Mouse (Mus musculus): ENCODE results near the gene Muc1.

The Muc1 gene

GRCm38 (mm10) chr3:89236516-89236915 is 7.7 kb downstream of the Muc1 start:
- DNase-seq (ENCODE audit: low spot score in 2 of 2) = no peak

GRCm38 (mm10) chr3:89237682-89238081 is 8.8 kb downstream of the Muc1 start:
- no peak for DNase-seq (ENCODE audit: low spot score in 2 of 2)

GRCm38 (mm10) chr3:89238494-89238893 is 9.6 kb downstream of the Muc1 start:
- DNase-seq (ENCODE audit: low spot score in 2 of 2) = no peak

- no peak for DNase-seq (ENCODE audit: low spot score in 2 of 2)
These were observed 13.6 kb downstream of the Muc1 start for GRCm38 (mm10) chr3:89242331-89242895.

GRCm38 (mm10) chr3:89243609-89244008 is 14.8 kb downstream of the Muc1 start:
- peak in 1 of 2 experiments; percentile 63 for DNase-seq (ENCODE audit: low spot score in 2 of 2)

- no peak for DNase-seq (ENCODE audit: low spot score in 2 of 2)
These were observed 15.5 kb downstream of the Muc1 start for GRCm38 (mm10) chr3:89244158-89244981.

GRCm38 (mm10) chr3:89244982-89245687 is 16.3 kb downstream of the Muc1 start:
- DNase-seq (ENCODE audit: low spot score in 2 of 2) = peak; percentile 64 to 74

- DNase-seq (ENCODE audit: low spot score in 2 of 2) = peak; percentile 73 to 81
These were observed 16.9 kb downstream of the Muc1 start, which contains the start of gene Krtcap2 for GRCm38 (mm10) chr3:89245688-89246171. Gene Krtcap2 (plus strand): TSS chr3:89245966.

- peak; percentile 88 to 89 for DNase-seq (ENCODE audit: low spot score in 2 of 2)
These were observed 17.6 kb downstream of the Muc1 start, which contains the start of gene Trim46 for GRCm38 (mm10) chr3:89246261-89247100. Gene Trim46 (minus strand): TSS chr3:89246309.

- DNase-seq (ENCODE audit: low spot score in 2 of 2) = no peak
These were observed 18.6 kb downstream of the Muc1 start for GRCm38 (mm10) chr3:89247466-89247865.

GRCm38 (mm10) chr3:89250435-89251040 is 21.7 kb downstream of the Muc1 start:
- DNase-seq (ENCODE audit: low spot score in 2 of 2) = no peak

- no peak for DNase-seq (ENCODE audit: low spot score in 2 of 2)
These were observed 22.6 kb downstream of the Muc1 start for GRCm38 (mm10) chr3:89251365-89251895.

GRCm38 (mm10) chr3:89254994-89255393 is 26.1 kb downstream of the Muc1 start:
- no peak for DNase-seq (ENCODE audit: low spot score in 2 of 2)

GRCm38 (mm10) chr3:89256177-89256576 is 27.3 kb downstream of the Muc1 start:
- DNase-seq (ENCODE audit: low spot score in 2 of 2) = no peak

- no peak for DNase-seq (ENCODE audit: low spot score in 2 of 2)
These were observed 30.2 kb downstream of the Muc1 start, which contains the start of gene Dpm3 for GRCm38 (mm10) chr3:89259076-89259475. Gene Dpm3 (plus strand): TSS chr3:89259358.

GRCm38 (mm10) chr3:89260211-89260610 is 31.4 kb downstream of the Muc1 start:
- no peak for DNase-seq (ENCODE audit: low spot score in 2 of 2)

- DNase-seq (ENCODE audit: low spot score in 2 of 2) = no peak
These were observed 33.6 kb downstream of the Muc1 start for GRCm38 (mm10) chr3:89262417-89262816.

- DNase-seq (ENCODE audit: low spot score in 2 of 2) = peak; percentile 63 to 79
These were observed 37.6 kb downstream of the Muc1 start for GRCm38 (mm10) chr3:89266439-89266893.

- DNase-seq (ENCODE audit: low spot score in 2 of 2) = no peak
These were observed 40.1 kb downstream of the Muc1 start for GRCm38 (mm10) chr3:89268916-89269315.

GRCm38 (mm10) chr3:89270051-89270755 is 41.3 kb downstream of the Muc1 start, which contains the start of gene Slc50a1:
Gene Slc50a1 (minus strand): TSS chr3:89270570.
- peak in 1 of 2 experiments; percentile 82 for DNase-seq (ENCODE audit: low spot score in 2 of 2)
